Mouse (Mus musculus): ENCODE measurements around the gene Dclk3. TPM values are rescaled to one million over a fixed set of nuclear protein-coding genes. Genes with fewer than 3 reads are reported as not detected.

The Dclk3 gene
- polyA plus RNA-seq, 1 experiment = 0.05 TPM

DNA sequence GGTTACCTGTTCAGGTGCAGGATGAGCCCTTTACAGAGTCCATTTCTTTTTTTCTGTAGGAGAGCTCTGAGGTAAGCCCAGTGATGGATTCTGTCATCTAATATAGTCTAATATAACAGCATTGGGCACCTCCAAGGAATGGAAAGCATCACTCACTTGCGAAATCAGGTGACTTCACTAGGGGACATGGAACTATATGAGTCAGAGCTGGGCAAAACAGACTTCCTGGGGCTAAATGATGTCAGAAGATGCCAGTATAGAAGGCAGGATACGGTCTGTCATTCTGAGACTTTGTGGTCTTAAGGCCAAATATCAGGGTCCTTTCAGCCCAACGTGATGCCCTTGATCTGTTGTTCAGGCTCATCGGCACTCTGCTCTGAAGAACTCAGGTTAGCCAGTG is 35.7 kb upstream of the Dclk3 start:
- TF ChIP-seq POLR2A (IDR thresholded peaks at IDR 0.05; ENCODE audit: low read depth, low read length) (no peak), CTCF (IDR thresholded peaks at IDR 0.05; ENCODE audit: extremely low read depth, insufficient read depth, insufficient read length, insufficient replicate concordance) (no peak)
- WGBS = 85% methylated on average over 4 of the region's 4 CpGs

DNA sequence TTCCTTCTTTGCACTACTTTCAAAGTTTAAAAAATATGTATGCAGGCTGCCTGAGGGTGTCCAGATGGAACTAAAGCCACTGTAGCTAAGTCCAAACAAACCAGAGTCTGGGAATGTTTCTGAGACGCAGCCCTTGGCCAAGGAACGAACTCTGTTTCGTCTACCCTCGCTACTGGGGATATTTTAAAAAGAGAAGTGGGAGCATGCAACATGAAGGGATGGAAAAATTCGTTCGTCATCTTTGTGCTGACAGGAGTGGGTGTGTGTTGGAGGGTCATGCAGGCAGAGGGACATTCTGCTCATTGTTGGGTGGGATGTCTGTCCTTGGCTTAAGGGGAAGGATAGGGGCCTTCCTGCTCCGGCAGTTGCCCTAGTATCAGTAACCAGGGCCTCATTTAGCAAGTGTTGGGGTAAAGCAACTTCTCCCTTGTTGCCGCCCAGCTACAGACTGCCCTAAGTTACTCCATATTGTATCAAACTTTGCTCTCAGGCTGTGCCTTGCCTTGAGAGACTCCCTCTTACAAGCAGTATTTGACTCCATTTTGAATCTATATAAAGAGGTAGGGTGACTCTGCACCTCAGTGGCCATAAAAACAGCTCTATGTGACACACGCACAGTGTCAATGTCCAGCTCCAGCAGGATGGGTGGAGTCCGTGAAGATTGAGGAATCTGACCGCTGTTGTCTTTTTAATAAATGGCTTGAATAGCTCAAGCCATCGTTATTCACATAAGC is 34.4 kb upstream of the Dclk3 start:
- no peaks in the 10 kb centered on the region for H3K4me1 ChIP-seq (ENCODE audit: control insufficient read depth, insufficient read depth, insufficient read length)
- TF ChIP-seq POLR2A (IDR thresholded peaks at IDR 0.05; ENCODE audit: low read depth, low read length) = no peak
- no peak for TF ChIP-seq CTCF (IDR thresholded peaks at IDR 0.05; ENCODE audit: extremely low read depth, insufficient read depth, insufficient read length, insufficient replicate concordance)
- H3K36me3 ChIP-seq (ENCODE audit: control insufficient read depth, insufficient read depth, low read length) = no peaks in the 10 kb centered on the region
- no peak overlapping the region for H3K27ac ChIP-seq (ENCODE audit: insufficient read depth, low read length)
- H3K27me3 ChIP-seq (ENCODE audit: control insufficient read depth, insufficient read depth, low read length) = no peaks in the 10 kb centered on the region
- no peak overlapping the region for H3K4me3 ChIP-seq (ENCODE audit: extremely low read depth, insufficient read depth, insufficient read length)
- no peak for DNase-seq (ENCODE audit: low read depth in 1 of 2, low spot score in 2 of 2)
- WGBS = 83% methylated on average over 12 of the region's 12 CpGs

More for the DNA sequence above, 35.7 kb upstream of the Dclk3 start:
- Histone ChIP-seq H3K27ac (ENCODE audit: insufficient read depth, low read length) (no peak overlapping the region), H3K4me3 (ENCODE audit: extremely low read depth, insufficient read depth, insufficient read length) (no peak overlapping the region), H3K36me3 (ENCODE audit: control insufficient read depth, insufficient read depth, low read length) (no peaks in the 10 kb centered on the region), H3K4me1 (ENCODE audit: control insufficient read depth, insufficient read depth, insufficient read length) (no peaks in the 10 kb centered on the region), H3K27me3 (ENCODE audit: control insufficient read depth, insufficient read depth, low read length) (no peaks in the 10 kb centered on the region)
- DNase-seq (ENCODE audit: low read depth in 1 of 2, low spot score in 2 of 2) = no peak

DNA sequence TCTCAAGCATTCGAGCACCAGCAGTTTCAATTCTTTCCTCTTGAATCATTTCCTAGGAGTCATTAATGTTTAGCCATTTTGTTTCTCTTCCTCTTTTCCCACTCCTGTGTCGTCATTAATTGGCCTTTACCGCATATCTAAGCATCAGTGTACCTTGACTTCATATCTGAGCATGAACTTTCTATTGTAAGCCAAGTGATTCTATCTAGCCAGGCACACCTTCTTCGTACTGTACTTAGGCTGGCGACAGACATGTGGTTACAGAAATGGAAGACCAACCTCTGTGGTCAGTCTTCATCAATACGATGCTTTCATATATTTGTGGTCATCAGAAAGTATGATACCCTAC is 33.8 kb upstream of the Dclk3 start:
- no peak for DNase-seq (ENCODE audit: low read depth in 1 of 2, low spot score in 2 of 2)
- Histone ChIP-seq H3K27ac (ENCODE audit: insufficient read depth, low read length) (no peak overlapping the region), H3K27me3 (ENCODE audit: control insufficient read depth, insufficient read depth, low read length) (no peaks in the 10 kb centered on the region), H3K4me1 (ENCODE audit: control insufficient read depth, insufficient read depth, insufficient read length) (no peaks in the 10 kb centered on the region), H3K36me3 (ENCODE audit: control insufficient read depth, insufficient read depth, low read length) (no peaks in the 10 kb centered on the region), H3K4me3 (ENCODE audit: extremely low read depth, insufficient read depth, insufficient read length) (no peak overlapping the region)
- 76% methylated on average over 6 of the region's 6 CpGs for WGBS
- TF ChIP-seq CTCF (IDR thresholded peaks at IDR 0.05; ENCODE audit: extremely low read depth, insufficient read depth, insufficient read length, insufficient replicate concordance) = no peak
- no peak for TF ChIP-seq POLR2A (IDR thresholded peaks at IDR 0.05; ENCODE audit: low read depth, low read length)

DNA sequence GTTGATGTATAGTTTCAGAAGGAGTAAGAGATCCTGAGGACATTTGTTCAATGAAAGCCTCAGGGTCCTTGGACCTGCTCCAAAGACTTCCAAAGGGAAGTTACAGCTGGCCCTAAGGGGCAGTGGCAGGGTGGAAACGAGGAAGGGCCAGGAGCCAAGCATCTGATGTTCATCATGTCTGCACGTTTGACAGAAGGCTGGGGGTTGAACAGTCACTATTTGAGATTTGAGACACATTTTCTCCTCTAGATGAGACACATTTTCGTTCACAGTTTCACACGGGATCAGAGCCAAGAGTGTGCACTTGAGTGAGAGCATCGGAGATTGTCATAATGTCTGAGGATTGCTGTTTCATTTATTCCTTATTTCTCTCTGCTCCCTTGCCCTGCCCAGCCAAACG is 30.9 kb upstream of the Dclk3 start:
- H3K36me3 ChIP-seq (ENCODE audit: control insufficient read depth, insufficient read depth, low read length) = no peaks in the 10 kb centered on the region
- no peak for TF ChIP-seq CTCF (IDR thresholded peaks at IDR 0.05; ENCODE audit: extremely low read depth, insufficient read depth, insufficient read length, insufficient replicate concordance)
- no peak for TF ChIP-seq POLR2A (IDR thresholded peaks at IDR 0.05; ENCODE audit: low read depth, low read length)
- no peaks in the 10 kb centered on the region for H3K27me3 ChIP-seq (ENCODE audit: control insufficient read depth, insufficient read depth, low read length)
- no peak for DNase-seq (ENCODE audit: low read depth in 1 of 2, low spot score in 2 of 2)
- WGBS = 64% methylated on average over 6 of the region's 6 CpGs
- H3K4me3 ChIP-seq (ENCODE audit: extremely low read depth, insufficient read depth, insufficient read length) = no peak overlapping the region
- H3K4me1 ChIP-seq (ENCODE audit: control insufficient read depth, insufficient read depth, insufficient read length) = no peaks in the 10 kb centered on the region
- H3K27ac ChIP-seq (ENCODE audit: insufficient read depth, low read length) = no peak overlapping the region

DNA sequence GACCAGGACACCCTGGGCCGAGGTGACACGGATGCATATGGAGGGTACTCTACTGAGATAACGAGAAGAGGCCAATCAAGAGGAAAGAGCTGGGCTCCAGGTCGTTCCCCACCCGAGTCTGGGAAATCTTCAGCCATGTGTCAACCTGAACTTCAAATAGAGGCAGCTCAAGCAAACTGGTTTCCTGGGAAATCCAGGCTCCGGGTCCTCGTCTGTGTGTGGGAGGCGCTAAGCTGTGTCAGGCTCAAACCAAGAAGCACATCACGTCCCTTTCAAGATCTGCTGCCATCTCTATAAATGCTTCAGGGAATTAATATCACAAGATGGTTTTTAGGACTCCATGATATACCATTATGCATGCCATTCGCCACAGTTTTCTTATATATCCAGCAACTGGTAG is 30.5 kb upstream of the Dclk3 start:
- H3K4me3 ChIP-seq (ENCODE audit: extremely low read depth, insufficient read depth, insufficient read length) = no peak overlapping the region
- TF ChIP-seq POLR2A (IDR thresholded peaks at IDR 0.05; ENCODE audit: low read depth, low read length) (no peak), CTCF (IDR thresholded peaks at IDR 0.05; ENCODE audit: extremely low read depth, insufficient read depth, insufficient read length, insufficient replicate concordance) (no peak)
- WGBS = 76% methylated on average over 10 of the region's 10 CpGs
- no peak for DNase-seq (ENCODE audit: low read depth in 1 of 2, low spot score in 2 of 2)
- H3K36me3 ChIP-seq (ENCODE audit: control insufficient read depth, insufficient read depth, low read length) = no peaks in the 10 kb centered on the region
- H3K27ac ChIP-seq (ENCODE audit: insufficient read depth, low read length) = no peak overlapping the region
- no peaks in the 10 kb centered on the region for H3K4me1 ChIP-seq (ENCODE audit: control insufficient read depth, insufficient read depth, insufficient read length)
- H3K27me3 ChIP-seq (ENCODE audit: control insufficient read depth, insufficient read depth, low read length) = no peaks in the 10 kb centered on the region

DNA sequence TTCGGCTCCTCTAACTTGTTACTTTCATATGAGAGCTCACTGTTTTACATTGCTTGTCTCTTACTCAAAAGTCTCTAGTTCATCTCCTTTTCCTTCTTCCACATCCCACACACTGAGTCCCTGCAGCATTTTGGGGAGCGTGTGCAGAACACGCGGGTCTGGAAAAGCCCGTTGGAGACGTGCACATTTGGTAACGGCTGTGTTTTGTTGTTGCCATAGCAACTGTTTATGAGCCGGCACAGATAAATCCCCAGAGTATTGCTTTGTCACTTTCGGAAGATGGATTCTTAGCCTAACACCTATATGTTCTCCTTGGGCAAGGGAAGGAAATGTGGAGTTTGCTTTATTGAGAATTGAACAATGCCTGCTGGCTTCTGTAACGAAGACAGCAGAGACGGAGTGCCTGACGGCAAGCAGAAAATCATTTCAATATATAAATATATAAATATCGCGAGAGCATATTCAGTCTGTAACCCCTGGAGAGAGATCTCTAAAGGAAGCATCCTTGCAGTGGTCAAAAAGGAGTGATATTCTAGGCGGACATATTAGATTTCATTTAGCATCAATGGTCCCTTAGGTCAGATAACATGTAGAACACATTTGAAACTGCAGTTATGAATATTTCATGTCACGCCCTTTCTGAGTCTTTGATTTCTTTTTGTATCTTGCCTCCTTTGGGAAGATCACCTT is 26.3 kb upstream of the Dclk3 start:
- Histone ChIP-seq H3K4me1 (ENCODE audit: control insufficient read depth, insufficient read depth, insufficient read length) (no peaks in the 10 kb centered on the region), H3K27me3 (ENCODE audit: control insufficient read depth, insufficient read depth, low read length) (no peaks in the 10 kb centered on the region), H3K36me3 (ENCODE audit: control insufficient read depth, insufficient read depth, low read length) (no peaks in the 10 kb centered on the region), H3K27ac (ENCODE audit: insufficient read depth, low read length) (no peak overlapping the region), H3K4me3 (ENCODE audit: extremely low read depth, insufficient read depth, insufficient read length) (no peak overlapping the region)
- DNase-seq (ENCODE audit: low read depth in 1 of 2, low spot score in 2 of 2) = no peak
- 89% methylated on average over 16 of the region's 16 CpGs for WGBS
- TF ChIP-seq CTCF (IDR thresholded peaks at IDR 0.05; ENCODE audit: extremely low read depth, insufficient read depth, insufficient read length, insufficient replicate concordance) (no peak), POLR2A (IDR thresholded peaks at IDR 0.05; ENCODE audit: low read depth, low read length) (no peak)

DNA sequence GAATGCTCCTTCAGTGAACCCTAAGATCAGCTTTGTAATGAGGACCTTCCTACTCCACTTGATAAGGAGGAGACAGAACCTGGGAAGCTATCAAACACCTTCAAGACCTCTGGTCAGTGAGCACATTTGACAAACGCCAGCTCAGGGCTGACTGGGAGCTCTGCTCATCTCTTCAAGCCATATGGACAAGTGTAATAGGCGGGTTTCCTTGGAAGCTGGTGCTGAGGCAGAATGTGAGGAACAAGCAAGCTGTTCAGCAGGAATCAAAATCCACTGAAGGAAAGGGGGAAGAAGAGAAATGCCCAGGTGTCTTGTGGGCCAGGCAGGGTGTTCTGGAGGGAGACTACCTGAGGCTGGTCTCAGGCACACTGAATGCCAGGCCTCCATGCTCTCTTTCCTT is 17.0 kb upstream of the Dclk3 start:
- DNase-seq (ENCODE audit: low read depth in 1 of 2, low spot score in 2 of 2) = no peak
- Histone ChIP-seq H3K4me1 (ENCODE audit: control insufficient read depth, insufficient read depth, insufficient read length) (no peaks in the 10 kb centered on the region), H3K36me3 (ENCODE audit: control insufficient read depth, insufficient read depth, low read length) (no peaks in the 10 kb centered on the region), H3K27me3 (ENCODE audit: control insufficient read depth, insufficient read depth, low read length) (no peaks in the 10 kb centered on the region), H3K4me3 (ENCODE audit: extremely low read depth, insufficient read depth, insufficient read length) (no peak overlapping the region), H3K27ac (ENCODE audit: insufficient read depth, low read length) (no peak overlapping the region)
- TF ChIP-seq CTCF (IDR thresholded peaks at IDR 0.05; ENCODE audit: extremely low read depth, insufficient read depth, insufficient read length, insufficient replicate concordance) = no peak
- TF ChIP-seq POLR2A (IDR thresholded peaks at IDR 0.05; ENCODE audit: low read depth, low read length) = no peak
- WGBS = 70% methylated on average over 2 of the region's 2 CpGs
